Mouse (Mus musculus): ENCODE results near the gene Fam178b. TPM values are rescaled to one million over a fixed set of nuclear protein-coding genes. Genes with fewer than 3 reads are reported as not detected.

Fam178b gene
- polyA plus RNA-seq, 1 experiment from 2014 or later: 0.87 TPM

DNA sequence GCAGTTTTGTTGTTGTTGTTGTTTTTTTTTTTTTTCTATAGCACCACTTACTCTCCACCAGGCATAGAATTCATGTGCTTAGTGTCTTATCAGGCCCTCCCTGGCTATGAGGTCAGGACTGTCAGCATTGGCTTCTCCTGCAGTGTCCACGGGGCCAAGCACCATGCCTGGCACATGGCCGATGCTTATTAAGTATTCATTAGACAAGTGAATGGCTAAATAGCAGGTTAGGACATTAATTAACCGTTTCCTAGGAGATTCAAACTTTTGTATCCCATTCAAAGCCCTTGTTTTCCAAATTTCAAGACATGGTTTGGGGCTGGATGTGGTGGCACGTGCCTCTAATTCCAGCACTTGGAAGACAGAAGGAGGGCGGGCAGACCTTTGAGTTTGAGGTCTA, 101.7 kb downstream of the Fam178b start:
- no peak for ATAC-seq
- H3K27ac ChIP-seq (ENCODE audit: low read depth, low read length): no peak overlapping the region
- WGBS: 78% methylated on average over 5 of the region's 5 CpGs
- peaks cover 25% of the 10 kb centered on the region for H3K4me1 ChIP-seq (replicated peaks; ENCODE audit: control insufficient read depth, insufficient read depth, low read length)
- no peaks in the 10 kb centered on the region for H3K36me3 ChIP-seq (ENCODE audit: control insufficient read depth, insufficient read depth)
- no peak for TF ChIP-seq CTCF (IDR thresholded peaks at IDR 0.05; ENCODE audit: low read depth)
- no peaks in the 10 kb centered on the region for H3K27me3 ChIP-seq (replicated peaks; ENCODE audit: control insufficient read depth, insufficient read depth, low read length)
- H3K4me2 ChIP-seq (replicated peaks; ENCODE audit: low read depth): no peak overlapping the region
- H3K9me3 ChIP-seq (ENCODE audit: control insufficient read depth): no peaks in the 10 kb centered on the region
- no peak overlapping the region for H3K4me3 ChIP-seq (ENCODE audit: low read depth, low read length)
- H3K9ac ChIP-seq (ENCODE audit: low read depth, low read length): no peak overlapping the region

DNA sequence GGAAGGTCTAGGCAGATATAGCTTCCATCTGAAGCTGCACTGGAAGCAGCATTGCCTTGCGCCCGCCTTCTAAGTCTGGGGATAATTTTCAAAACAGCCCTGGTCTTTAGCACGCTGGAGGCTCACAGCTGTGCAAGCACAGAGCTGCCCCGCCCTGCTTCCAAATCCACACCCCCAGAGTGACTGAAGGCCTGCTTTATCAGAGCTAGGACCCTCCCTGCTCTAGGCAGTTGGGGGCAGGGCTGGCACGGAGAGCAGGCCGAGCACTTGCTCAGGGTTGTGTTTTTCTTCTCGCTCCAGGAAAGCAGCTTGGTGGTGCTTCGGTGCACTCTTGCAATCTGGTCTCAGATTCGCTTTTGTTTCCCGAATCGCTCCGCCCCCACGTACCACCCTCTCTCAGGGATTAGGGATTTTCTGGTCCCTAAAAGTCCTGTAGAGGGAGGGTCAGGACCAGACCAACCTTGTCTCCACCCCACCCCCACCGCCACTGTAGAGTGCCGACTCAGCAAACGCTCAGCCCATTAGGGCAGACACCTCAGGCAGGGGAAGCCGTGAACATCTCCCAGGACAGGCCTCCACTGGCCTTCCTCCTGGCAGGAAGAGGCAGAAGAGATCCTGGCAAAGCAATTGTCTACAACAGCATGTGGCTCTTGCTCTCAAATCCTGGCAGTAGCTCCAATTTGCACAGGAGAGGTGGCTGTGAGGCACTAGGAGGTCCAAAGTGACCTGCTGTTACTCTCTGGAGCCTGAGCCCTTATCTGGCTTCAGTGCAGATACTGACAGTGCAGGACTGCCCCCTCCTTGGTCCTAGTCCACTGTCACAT, 102.4 kb downstream of the Fam178b start:
- peak overlapping the region; percentile 58 for H3K4me2 ChIP-seq (replicated peaks; ENCODE audit: low read depth)
- H3K36me3 ChIP-seq (ENCODE audit: control insufficient read depth, insufficient read depth): no peaks in the 10 kb centered on the region
- H3K4me3 ChIP-seq (ENCODE audit: low read depth, low read length): 0 out of 2 replicates have a peak overlapping the region, but pooled peaks have one; percentile 16
- 1% methylated on average over 17 of the region's 17 CpGs for WGBS
- TF ChIP-seq CTCF (IDR thresholded peaks at IDR 0.05; ENCODE audit: low read depth): 0 out of 2 replicates have a peak, but pooled peaks have one; percentile 14
- no peak overlapping the region for H3K9ac ChIP-seq (ENCODE audit: low read depth, low read length)
- ATAC-seq: peak; percentile 75
- H3K27ac ChIP-seq (ENCODE audit: low read depth, low read length): peak overlapping the region; percentile 31
- H3K9me3 ChIP-seq (ENCODE audit: control insufficient read depth): no peaks in the 10 kb centered on the region
- H3K27me3 ChIP-seq (replicated peaks; ENCODE audit: control insufficient read depth, insufficient read depth, low read length): no peaks in the 10 kb centered on the region
- H3K4me1 ChIP-seq (replicated peaks; ENCODE audit: control insufficient read depth, insufficient read depth, low read length): peaks cover 28% of the 10 kb centered on the region

DNA sequence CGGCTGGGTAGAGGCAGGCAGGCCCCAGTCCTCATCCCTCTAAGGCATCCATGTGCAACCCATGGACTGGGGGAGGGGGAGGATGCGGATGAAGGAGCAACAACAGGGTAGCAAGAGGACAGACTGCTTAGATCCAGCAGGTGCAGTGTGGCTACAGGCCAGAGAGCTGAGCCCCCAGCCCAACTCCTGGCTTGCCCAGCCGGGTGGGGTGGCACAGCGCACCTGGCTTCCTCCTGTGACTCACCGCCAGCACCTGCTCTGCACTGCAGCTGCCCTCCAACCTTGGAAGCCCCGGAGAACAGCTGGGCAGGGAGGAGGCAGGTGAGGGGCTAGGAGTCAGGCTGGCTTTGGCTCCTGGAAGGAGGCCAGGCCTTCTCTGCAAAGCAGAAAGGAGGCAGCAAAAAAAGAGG, 103.0 kb downstream of the Fam178b start:
- Histone ChIP-seq H3K4me2 (replicated peaks; ENCODE audit: low read depth) (peak overlapping the region; percentile 58), H3K4me1 (replicated peaks; ENCODE audit: control insufficient read depth, insufficient read depth, low read length) (peaks cover 28% of the 10 kb centered on the region), H3K9ac (ENCODE audit: low read depth, low read length) (no peak overlapping the region), H3K27me3 (replicated peaks; ENCODE audit: control insufficient read depth, insufficient read depth, low read length) (no peaks in the 10 kb centered on the region), H3K27ac (ENCODE audit: low read depth, low read length) (peak overlapping the region; percentile 31), H3K9me3 (ENCODE audit: control insufficient read depth) (no peaks in the 10 kb centered on the region), H3K4me3 (ENCODE audit: low read depth, low read length) (no peak overlapping the region), H3K36me3 (ENCODE audit: control insufficient read depth, insufficient read depth) (no peaks in the 10 kb centered on the region)
- ATAC-seq: peak; percentile 62
- no peak for TF ChIP-seq CTCF (IDR thresholded peaks at IDR 0.05; ENCODE audit: low read depth)
- WGBS: 28% methylated on average over 6 of the region's 6 CpGs

DNA sequence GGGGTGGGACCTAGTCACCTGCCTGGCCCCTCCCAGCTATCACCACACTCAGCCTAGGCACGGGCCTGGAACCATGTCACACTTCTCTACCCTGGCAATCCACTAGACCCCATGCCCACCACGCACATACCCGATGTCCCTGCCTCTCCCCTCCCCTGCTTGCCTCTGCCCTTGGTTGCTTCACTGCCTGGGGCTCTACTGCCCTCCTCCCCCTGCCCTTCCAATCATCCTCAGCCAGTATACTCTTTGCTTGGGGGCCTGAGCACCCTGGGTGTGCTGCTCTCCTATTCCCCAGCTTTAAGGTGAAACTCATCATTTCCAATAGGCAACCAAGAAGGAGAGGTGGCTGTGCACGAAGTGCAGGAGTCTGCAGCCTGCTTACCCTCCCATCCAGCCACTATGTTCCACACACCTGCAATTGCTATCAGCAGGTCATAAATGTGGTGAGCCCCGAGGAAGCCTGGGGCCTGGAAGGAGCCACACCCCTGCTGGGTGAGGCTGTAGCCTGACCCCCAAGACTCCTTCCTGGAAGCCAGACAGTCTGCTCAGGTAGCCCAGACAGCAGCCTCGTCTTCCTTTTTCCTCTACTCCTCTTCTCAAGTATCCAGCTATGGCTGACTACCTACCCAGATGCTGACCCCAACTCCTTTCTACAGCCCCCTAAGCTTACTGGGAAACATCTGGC, 105.8 kb downstream of the Fam178b start:
- no peaks in the 10 kb centered on the region for H3K27me3 ChIP-seq (replicated peaks; ENCODE audit: control insufficient read depth, insufficient read depth, low read length)
- H3K4me1 ChIP-seq (replicated peaks; ENCODE audit: control insufficient read depth, insufficient read depth, low read length): peaks cover 28% of the 10 kb centered on the region
- no peak overlapping the region for H3K4me3 ChIP-seq (ENCODE audit: low read depth, low read length)
- peak overlapping the region; percentile 27; the same call in 1 of the 2 replicates for H3K4me2 ChIP-seq (replicated peaks; ENCODE audit: low read depth)
- no peak overlapping the region for H3K9ac ChIP-seq (ENCODE audit: low read depth, low read length)
- 34% methylated on average over 6 of the region's 6 CpGs for WGBS
- no peaks in the 10 kb centered on the region for H3K36me3 ChIP-seq (ENCODE audit: control insufficient read depth, insufficient read depth)
- ATAC-seq: peak; percentile 83
- TF ChIP-seq CTCF (IDR thresholded peaks at IDR 0.05; ENCODE audit: low read depth): no peak
- H3K27ac ChIP-seq (ENCODE audit: low read depth, low read length): no peak overlapping the region
- no peaks in the 10 kb centered on the region for H3K9me3 ChIP-seq (ENCODE audit: control insufficient read depth)

DNA sequence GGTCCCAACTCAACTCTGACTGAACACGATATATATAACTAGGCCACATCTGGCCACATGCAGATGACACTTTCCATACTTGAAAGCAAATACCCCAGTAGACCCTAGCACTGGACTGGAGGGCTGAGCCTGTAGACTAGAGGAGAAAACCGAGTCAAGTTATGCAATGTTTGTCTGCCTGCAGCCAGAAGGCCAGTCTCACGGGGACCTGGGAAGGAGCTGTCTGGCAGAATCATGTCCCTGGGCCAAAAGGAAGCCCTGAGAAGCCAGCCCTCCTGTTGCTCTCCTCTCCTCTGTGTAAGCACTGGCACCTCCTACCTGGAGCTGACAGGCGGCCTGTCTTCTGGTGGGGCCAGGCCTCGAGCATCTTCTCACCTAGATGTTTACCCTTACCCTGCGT, 107.6 kb downstream of the Fam178b start:
- Histone ChIP-seq H3K4me1 (replicated peaks; ENCODE audit: control insufficient read depth, insufficient read depth, low read length) (peaks cover 26% of the 10 kb centered on the region), H3K27me3 (replicated peaks; ENCODE audit: control insufficient read depth, insufficient read depth, low read length) (no peaks in the 10 kb centered on the region), H3K4me2 (replicated peaks; ENCODE audit: low read depth) (no peak overlapping the region), H3K9me3 (ENCODE audit: control insufficient read depth) (no peaks in the 10 kb centered on the region), H3K27ac (ENCODE audit: low read depth, low read length) (no peak overlapping the region), H3K9ac (ENCODE audit: low read depth, low read length) (no peak overlapping the region), H3K4me3 (ENCODE audit: low read depth, low read length) (no peak overlapping the region), H3K36me3 (ENCODE audit: control insufficient read depth, insufficient read depth) (no peaks in the 10 kb centered on the region)
- WGBS: 67% methylated on average over 6 of the region's 6 CpGs
- ATAC-seq: no peak
- no peak for TF ChIP-seq CTCF (IDR thresholded peaks at IDR 0.05; ENCODE audit: low read depth)

DNA sequence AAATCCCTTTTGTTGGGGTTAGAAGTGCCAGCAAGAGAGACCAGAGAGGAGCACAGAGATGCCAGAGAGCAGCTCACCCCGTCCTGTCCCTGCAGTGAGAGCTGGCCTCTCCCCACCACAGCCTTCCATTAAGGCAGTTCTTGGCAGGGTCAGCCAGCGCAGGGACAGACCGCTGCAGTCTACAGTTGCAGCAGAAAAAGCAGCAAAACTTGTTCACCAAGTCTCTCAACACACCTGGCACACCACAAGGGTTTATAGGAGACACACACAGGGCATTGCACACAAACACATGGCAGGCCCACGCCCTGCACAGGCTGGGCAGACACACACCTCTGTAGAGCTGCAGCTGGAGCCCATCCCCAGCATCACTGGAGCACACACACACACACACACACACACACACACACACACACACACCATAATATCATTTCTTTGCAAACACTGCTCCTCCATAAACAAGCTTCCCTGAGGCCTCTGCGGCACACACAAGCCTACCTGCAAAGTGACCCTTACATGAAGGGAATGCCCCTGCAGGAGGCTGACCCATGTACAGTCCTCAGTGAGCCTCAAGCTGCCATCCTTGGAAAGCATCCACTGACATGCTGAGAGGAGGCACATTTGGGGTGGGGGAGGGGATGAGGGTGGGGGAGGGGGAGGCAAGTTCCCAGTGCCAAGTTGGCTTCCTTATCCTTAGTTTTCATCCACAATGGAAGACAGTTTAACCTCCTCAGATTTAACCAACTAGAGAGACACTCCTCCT, 108.6 kb downstream of the Fam178b start:
- Histone ChIP-seq H3K4me2 (replicated peaks; ENCODE audit: low read depth) (no peak overlapping the region), H3K27me3 (replicated peaks; ENCODE audit: control insufficient read depth, insufficient read depth, low read length) (no peaks in the 10 kb centered on the region), H3K4me1 (replicated peaks; ENCODE audit: control insufficient read depth, insufficient read depth, low read length) (peaks cover 20% of the 10 kb centered on the region), H3K9me3 (ENCODE audit: control insufficient read depth) (no peaks in the 10 kb centered on the region), H3K27ac (ENCODE audit: low read depth, low read length) (no peak overlapping the region), H3K4me3 (ENCODE audit: low read depth, low read length) (no peak overlapping the region), H3K36me3 (ENCODE audit: control insufficient read depth, insufficient read depth) (no peaks in the 10 kb centered on the region), H3K9ac (ENCODE audit: low read depth, low read length) (no peak overlapping the region)
- TF ChIP-seq CTCF (IDR thresholded peaks at IDR 0.05; ENCODE audit: low read depth): no peak
- no peak; the same call in 1 of the 2 replicates for ATAC-seq
- WGBS: 58% methylated on average over 5 of the region's 5 CpGs

All from intestine, postnatal 0 days (tissue).